Mouse (Mus musculus): ENCODE measurements around the gene Dydc2.

Gene Dydc2

DNA sequence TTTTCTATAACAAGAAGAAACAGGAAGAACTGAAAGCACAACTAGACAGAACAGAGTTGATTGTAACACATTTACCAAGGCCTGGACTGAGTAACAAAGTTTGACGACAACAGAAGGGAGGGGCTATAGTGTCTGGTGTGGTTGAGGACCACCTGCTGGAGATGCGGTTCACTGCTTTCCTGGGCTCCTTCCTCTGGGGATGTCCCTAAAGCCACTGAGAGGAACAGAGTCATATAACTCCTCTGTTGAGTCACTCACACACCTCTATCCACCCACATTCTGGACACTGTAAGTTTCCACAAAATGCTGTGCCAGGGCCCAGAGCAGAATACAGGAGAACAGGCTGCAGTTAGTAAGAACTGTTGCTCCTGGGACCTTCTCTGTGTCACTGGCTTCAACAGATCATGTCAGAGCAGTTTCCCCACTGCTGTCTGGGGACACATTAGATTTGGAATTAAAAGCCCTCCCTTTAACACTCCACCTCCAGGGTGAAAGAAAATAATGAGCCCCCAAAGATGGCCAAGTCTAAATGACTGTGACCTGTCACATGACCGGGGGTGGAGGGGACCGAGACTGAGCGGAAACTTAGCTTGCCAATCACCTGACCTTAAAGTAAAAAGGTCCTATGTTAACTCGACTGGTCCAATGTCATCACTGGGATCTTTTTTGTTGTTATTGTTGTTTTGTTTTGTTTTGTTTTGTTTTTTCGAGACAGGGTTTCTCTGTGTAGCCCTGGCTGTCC lies 68.9 kb downstream of the Dydc2 start:
- DNase-seq (ENCODE audit: low spot score), result no peak

Data from urinary bladder, postnatal 10 days (tissue).